Mouse (Mus musculus) midbrain, embryonic 13.5 days (tissue): Measurements from ENCODE around the gene Rhot2. TPM values are rescaled to one million over a fixed set of nuclear protein-coding genes. Genes with fewer than 3 reads are reported as not detected.

Experiments used
- ATAC-seq: fragments of 200-750 bp; cut with Nextera tagmentation; 2 replicates; pipeline ENCODE4 v1.8.0; 2017; ENCODE audit warnings: mild to moderate bottlenecking, moderate TSS enrichment, moderate library complexity
- H3K27ac ChIP-seq: fragments of 300-500 bp; sonication (generic); 2 replicates; pipeline ENCODE4 v1.5.1; 2015; ENCODE audit warnings: inconsistent platforms, mild to moderate bottlenecking, moderate library complexity
- H3K27me3 ChIP-seq: fragments of 300-500 bp; sonication (generic); 2 replicates; pipeline ENCODE4 v1.6.1; 2015; ENCODE audit warnings: mild to moderate bottlenecking, inconsistent platforms
- H3K36me3 ChIP-seq: fragments of 300-500 bp; sonication (generic); 2 replicates; pipeline ENCODE4 v1.6.1; 2015; ENCODE audit warnings: mild to moderate bottlenecking, inconsistent platforms
- H3K4me1 ChIP-seq: fragments of 300-500 bp; sonication (generic); replicated peaks from 2 replicates; pipeline ENCODE4 v1.6.1; 2015; ENCODE audit warnings: inconsistent platforms
- H3K4me2 ChIP-seq: fragments of 300-500 bp; sonication (generic); replicated peaks from 2 replicates; pipeline ENCODE4 v1.6.1; 2015; ENCODE audit warnings: moderate library complexity, mild to moderate bottlenecking, inconsistent platforms
- H3K4me3 ChIP-seq: fragments of 300-500 bp; sonication (generic); replicated peaks from 2 replicates; pipeline ENCODE4 v1.5.1; 2015; ENCODE audit warnings: mild to moderate bottlenecking, inconsistent platforms
- H3K9ac ChIP-seq: fragments of 300-500 bp; sonication (generic); replicated peaks from 2 replicates; pipeline ENCODE4 v1.6.1; 2015; ENCODE audit warnings: mild to moderate bottlenecking, inconsistent platforms
- H3K9me3 ChIP-seq: fragments of 300-500 bp; sonication (generic); 2 replicates; pipeline ENCODE4 v1.6.1; 2016; ENCODE audit warnings: mild to moderate bottlenecking, inconsistent platforms
- WGBS: fragments of 180-500 bp; shearing (Covaris S2); methylation state at CpG from one replicate; pipeline ENCODE4 v1.1.7; 2015; 5-methylcytosine and 5-hydroxymethylcytosine counted together
- polyA plus RNA-seq: library from polyadenylated mRNA; unstranded; fragments of >200 nt; fragmentation: Nextera tagmentation; extraction: Ambion mirVana; gene quantifications from 2 replicates; pipeline ENCODE4 v1.2.1, GENCODE M21; 2015

Rhot2 gene
- 15.6 and 16.4 TPM in 2 replicates for polyA plus RNA-seq

GRCm38 (mm10) chr17:25844396-25844901 is at the start of gene Rhot2:
TSS of gene Rhot2 (minus strand) at chr17:25844851.
- H3K27ac ChIP-seq = peak within 1 kb of the TSS; percentile 52
- no peaks in the 10 kb centered on the region for H3K27me3 ChIP-seq
- H3K36me3 ChIP-seq = peaks cover 63% of the 10 kb centered on the region
- under 1% methylated on average over 21 of the region's 21 CpGs for WGBS
- H3K4me2 ChIP-seq = peak within 1 kb of the TSS; percentile 90
- H3K9ac ChIP-seq = peak within 1 kb of the TSS; percentile 86
- H3K4me1 ChIP-seq = peaks cover 20% of the 10 kb centered on the region
- H3K4me3 ChIP-seq = peak within 1 kb of the TSS; percentile 92
- H3K9me3 ChIP-seq = no peaks in the 10 kb centered on the region
- ATAC-seq = peak; percentile 96

DNA sequence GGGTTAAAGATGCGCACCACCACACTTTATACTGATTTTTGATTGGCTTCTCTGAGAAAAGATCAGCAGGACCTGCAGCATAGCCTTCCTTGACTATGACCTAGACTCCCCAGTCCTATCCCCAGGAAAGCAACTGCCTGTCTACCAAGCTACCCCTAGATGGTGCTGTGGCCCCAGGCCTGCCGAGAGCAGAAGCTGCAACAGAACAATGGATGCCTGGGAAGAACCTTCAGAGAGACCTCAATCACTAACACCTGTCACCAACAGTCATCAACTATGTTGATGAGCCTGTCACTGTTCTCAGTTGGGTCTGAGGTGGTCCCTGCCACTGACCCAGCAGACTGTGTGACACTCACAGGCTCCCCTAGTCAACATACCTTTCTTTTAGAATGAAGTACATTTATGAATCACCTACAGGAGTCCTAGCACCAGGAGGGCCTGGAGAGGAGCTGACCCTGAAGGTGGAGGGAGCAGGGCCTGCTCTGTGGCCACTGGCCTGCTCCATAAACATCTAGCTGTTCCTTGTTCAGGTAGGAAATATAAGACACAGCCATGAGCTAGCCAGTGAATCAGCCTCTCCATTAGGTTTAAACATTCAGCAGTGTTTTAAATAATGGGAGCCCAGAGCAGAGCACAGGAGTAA is 49.4 kb upstream of the Rhot2 start:
- Histone ChIP-seq H3K36me3 (0 out of 2 replicates have a peak, but pooled peaks cover 9% of the 10 kb centered on the region), H3K27me3 (no peaks in the 10 kb centered on the region), H3K4me2 (no peak overlapping the region), H3K27ac (peak overlapping the region; percentile 78), H3K9ac (no peak overlapping the region), H3K4me3 (no peak overlapping the region), H3K4me1 (peaks cover 8% of the 10 kb centered on the region), H3K9me3 (no peaks in the 10 kb centered on the region)
- peak; percentile 89 for ATAC-seq
- WGBS = 35% methylated on average over 2 of the region's 2 CpGs

GRCm38 (mm10) chr17:25888837-25889236 is 44.2 kb upstream of the Rhot2 start:
- Histone ChIP-seq H3K4me2 (no peak overlapping the region), H3K27ac (no peak overlapping the region), H3K27me3 (no peaks in the 10 kb centered on the region), H3K9me3 (no peaks in the 10 kb centered on the region), H3K36me3 (peaks cover 39% of the 10 kb centered on the region), H3K4me3 (no peak overlapping the region), H3K4me1 (peaks cover 7% of the 10 kb centered on the region; the same call in 1 of the 2 replicates), H3K9ac (no peak overlapping the region)
- ATAC-seq = no peak
- WGBS = 98% methylated on average over 3 of the region's 3 CpGs

DNA sequence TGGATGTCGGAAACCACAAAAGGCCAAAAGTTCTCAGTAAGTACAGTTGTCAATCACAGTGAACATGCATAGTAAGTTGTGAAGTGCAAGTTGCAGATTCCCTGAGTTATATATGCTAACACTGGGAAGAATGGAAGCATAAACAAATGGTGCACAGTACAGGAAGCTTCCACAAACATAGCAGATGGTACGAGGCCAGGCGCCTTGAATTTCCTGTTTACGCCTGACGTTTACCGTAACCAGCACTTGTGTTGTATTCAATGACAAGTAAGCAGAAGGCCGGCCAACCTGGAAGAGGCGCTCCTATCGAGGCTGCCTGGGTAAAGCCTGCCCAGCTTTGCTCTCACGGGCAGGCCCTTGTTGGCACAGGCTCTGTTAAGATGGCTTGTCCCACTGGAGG is 42.8 kb upstream of the Rhot2 start:
- H3K4me2 ChIP-seq = no peak overlapping the region
- WGBS = 92% methylated on average over 10 of the region's 10 CpGs
- H3K27me3 ChIP-seq = no peaks in the 10 kb centered on the region
- H3K27ac ChIP-seq = no peak overlapping the region
- no peak for ATAC-seq
- no peak overlapping the region for H3K4me3 ChIP-seq
- peaks cover 53% of the 10 kb centered on the region for H3K36me3 ChIP-seq
- peaks cover 7% of the 10 kb centered on the region; the same call in 1 of the 2 replicates for H3K4me1 ChIP-seq
- H3K9ac ChIP-seq = no peak overlapping the region
- H3K9me3 ChIP-seq = no peaks in the 10 kb centered on the region

DNA sequence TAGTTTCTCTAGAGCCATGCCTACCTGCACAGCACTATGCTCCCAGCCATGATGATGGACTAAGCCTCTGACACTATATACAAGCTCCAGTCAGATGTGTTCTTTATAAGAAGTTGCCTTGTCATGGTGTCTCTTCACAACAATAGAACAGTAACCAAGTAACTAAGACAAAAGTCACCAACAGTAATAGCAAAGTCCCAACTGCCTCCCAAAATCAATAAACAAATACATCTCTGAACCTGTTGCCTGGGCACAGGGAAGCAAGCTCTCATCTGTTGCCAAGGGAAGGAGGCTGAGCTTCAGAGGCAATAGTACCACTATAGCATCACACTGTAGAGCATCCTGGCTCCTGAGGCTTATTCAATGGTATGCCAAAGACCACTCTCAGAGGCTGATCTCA is 42.2 kb upstream of the Rhot2 start:
- H3K27ac ChIP-seq = no peak overlapping the region
- H3K9me3 ChIP-seq = no peaks in the 10 kb centered on the region
- peaks cover 11% of the 10 kb centered on the region for H3K4me1 ChIP-seq
- no peak for ATAC-seq
- H3K4me2 ChIP-seq = no peak overlapping the region
- no peak overlapping the region for H3K9ac ChIP-seq
- H3K4me3 ChIP-seq = no peak overlapping the region
- peaks cover 58% of the 10 kb centered on the region for H3K36me3 ChIP-seq
- H3K27me3 ChIP-seq = no peaks in the 10 kb centered on the region

- peak; percentile 39; the same call in 1 of the 2 replicates for ATAC-seq
- H3K9ac ChIP-seq = no peak overlapping the region
- H3K4me2 ChIP-seq = no peak overlapping the region
- 66% methylated on average over 4 of the region's 4 CpGs for WGBS
- H3K36me3 ChIP-seq = peaks cover 58% of the 10 kb centered on the region
- no peak overlapping the region for H3K27ac ChIP-seq
- no peaks in the 10 kb centered on the region for H3K27me3 ChIP-seq
- peaks cover 22% of the 10 kb centered on the region for H3K4me1 ChIP-seq
- no peak overlapping the region for H3K4me3 ChIP-seq
- H3K9me3 ChIP-seq = no peaks in the 10 kb centered on the region
Measured at GRCm38 (mm10) chr17:25885636-25886035, 41.0 kb upstream of the Rhot2 start.

DNA sequence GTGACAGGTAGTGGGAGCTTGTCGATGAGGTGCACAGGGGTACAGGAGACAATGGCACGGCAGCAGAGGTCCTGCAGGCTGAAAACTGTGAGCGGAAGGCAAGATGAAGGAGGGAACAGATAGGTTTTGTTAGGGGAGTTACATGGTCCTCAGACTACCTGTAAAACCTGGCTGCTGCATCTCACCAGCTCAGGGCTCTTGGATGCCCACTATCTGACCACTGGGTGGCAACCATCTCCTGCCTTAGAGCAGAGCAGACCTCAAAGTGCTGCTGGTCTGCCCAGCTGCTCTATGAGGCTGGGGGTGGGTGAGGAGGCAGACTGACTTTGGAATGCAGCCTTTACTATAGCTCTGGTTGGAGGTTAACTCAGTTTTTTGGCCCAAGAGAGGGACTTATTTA is 39.2 kb upstream of the Rhot2 start:
- no peak overlapping the region for H3K4me2 ChIP-seq
- no peak overlapping the region for H3K4me3 ChIP-seq
- H3K4me1 ChIP-seq = peaks cover 33% of the 10 kb centered on the region
- no peak for ATAC-seq
- WGBS = 91% methylated on average over 3 of the region's 3 CpGs
- H3K9me3 ChIP-seq = no peaks in the 10 kb centered on the region
- H3K27ac ChIP-seq = 0 out of 2 replicates have a peak overlapping the region, but pooled peaks have one; percentile 74
- no peak overlapping the region for H3K9ac ChIP-seq
- H3K27me3 ChIP-seq = no peaks in the 10 kb centered on the region
- peaks cover 61% of the 10 kb centered on the region for H3K36me3 ChIP-seq

GRCm38 (mm10) chr17:25883268-25883667 is 38.6 kb upstream of the Rhot2 start:
- H3K4me1 ChIP-seq = peaks cover 33% of the 10 kb centered on the region
- H3K27me3 ChIP-seq = no peaks in the 10 kb centered on the region
- WGBS = 78% methylated on average over 8 of the region's 8 CpGs
- H3K27ac ChIP-seq = peak overlapping the region; percentile 74; the same call in 1 of the 2 replicates
- H3K36me3 ChIP-seq = peaks cover 61% of the 10 kb centered on the region
- ATAC-seq = no peak
- no peak overlapping the region for H3K4me2 ChIP-seq
- H3K9ac ChIP-seq = 0 out of 2 replicates have a peak overlapping the region, but pooled peaks have one; percentile 33
- no peaks in the 10 kb centered on the region for H3K9me3 ChIP-seq
- no peak overlapping the region for H3K4me3 ChIP-seq

GRCm38 (mm10) chr17:25882306-25882705 is 37.7 kb upstream of the Rhot2 start:
- Histone ChIP-seq H3K4me2 (no peak overlapping the region), H3K27me3 (no peaks in the 10 kb centered on the region), H3K36me3 (peaks cover 61% of the 10 kb centered on the region), H3K9ac (peak overlapping the region; percentile 33; the same call in 1 of the 2 replicates), H3K4me3 (no peak overlapping the region), H3K27ac (peak overlapping the region; percentile 74), H3K9me3 (no peaks in the 10 kb centered on the region), H3K4me1 (peaks cover 33% of the 10 kb centered on the region)
- no peak for ATAC-seq
- 42% methylated on average over 5 of the region's 5 CpGs for WGBS

GRCm38 (mm10) chr17:25881691-25882090 is 37.0 kb upstream of the Rhot2 start:
- Histone ChIP-seq H3K9me3 (no peaks in the 10 kb centered on the region), H3K27me3 (no peaks in the 10 kb centered on the region), H3K4me3 (no peak overlapping the region), H3K9ac (peak overlapping the region; percentile 33; the same call in 1 of the 2 replicates), H3K4me1 (peaks cover 38% of the 10 kb centered on the region), H3K4me2 (no peak overlapping the region), H3K36me3 (peaks cover 60% of the 10 kb centered on the region), H3K27ac (peak overlapping the region; percentile 74; the same call in 1 of the 2 replicates)
- 17% methylated on average over 4 of the region's 4 CpGs for WGBS
- ATAC-seq = no peak

DNA sequence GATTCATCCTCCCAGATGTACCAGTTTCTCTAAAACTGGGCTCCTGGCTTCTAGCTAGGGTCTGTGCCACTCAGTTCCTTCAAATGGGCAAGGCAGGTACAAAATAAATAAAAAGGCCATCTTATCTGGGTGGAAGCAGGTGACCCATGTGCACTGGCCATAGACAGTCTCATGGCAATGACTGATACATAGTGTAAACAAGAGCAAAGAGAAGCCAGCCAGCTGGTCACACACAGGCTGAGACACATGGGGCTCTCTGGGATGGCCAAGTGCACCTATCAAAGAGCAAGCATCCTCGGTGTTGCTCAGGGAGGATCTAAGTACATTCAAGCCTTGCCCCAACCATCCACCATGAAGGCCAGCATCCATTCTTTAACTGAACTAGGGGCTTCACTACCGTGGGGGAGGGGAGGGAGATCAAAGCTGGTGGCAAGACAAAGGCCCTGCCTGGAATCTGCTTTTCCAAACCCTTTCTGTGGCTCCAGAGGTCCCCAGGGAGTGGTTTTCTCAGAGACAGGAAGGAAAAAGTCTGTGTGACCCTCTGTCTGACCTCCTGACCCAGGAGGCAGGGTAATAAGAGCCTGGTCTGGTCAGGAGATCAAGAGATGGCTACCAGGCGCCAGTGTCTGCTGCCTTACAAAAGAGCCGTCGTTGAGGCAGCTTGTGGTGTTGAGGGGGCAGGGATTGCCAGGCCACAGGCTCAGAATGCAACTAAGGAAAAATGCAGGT is 36.4 kb upstream of the Rhot2 start:
- no peak for ATAC-seq
- 5% methylated on average over 5 of the region's 5 CpGs for WGBS
- H3K27me3 ChIP-seq = no peaks in the 10 kb centered on the region
- H3K4me3 ChIP-seq = no peak overlapping the region
- peak overlapping the region; percentile 74 for H3K27ac ChIP-seq
- H3K9me3 ChIP-seq = no peaks in the 10 kb centered on the region
- peaks cover 60% of the 10 kb centered on the region for H3K36me3 ChIP-seq
- peaks cover 44% of the 10 kb centered on the region for H3K4me1 ChIP-seq
- no peak overlapping the region for H3K4me2 ChIP-seq
- peak overlapping the region; percentile 32; the same call in 1 of the 2 replicates for H3K9ac ChIP-seq
